Mouse (Mus musculus): Measurements from ENCODE around the gene 1110051M20Rik.

DNA sequence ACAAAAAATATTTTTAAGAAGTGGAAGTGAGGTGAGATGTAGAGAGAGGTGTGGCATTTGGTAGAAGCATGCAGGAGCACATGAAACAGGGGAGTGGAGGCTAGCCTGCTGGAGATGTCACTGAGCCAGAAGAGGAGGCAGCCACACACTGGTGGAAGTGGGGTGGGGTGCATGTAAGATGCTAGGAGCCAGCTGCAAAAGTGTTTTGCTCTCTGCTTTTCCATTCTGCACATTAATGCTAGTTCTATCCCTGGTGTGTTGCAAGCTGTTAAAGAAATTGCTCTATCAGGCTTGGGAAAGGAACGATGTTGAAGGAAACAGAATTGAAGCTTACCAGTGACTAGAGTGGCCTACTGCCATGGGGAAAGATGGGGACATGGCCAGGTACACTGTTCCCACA is 120.2 kb downstream of the 1110051M20Rik start:
- no peak for TF ChIP-seq CTCF (IDR thresholded peaks at IDR 0.05; ENCODE audit: borderline replicate concordance, control insufficient read depth, extremely low read depth, insufficient read depth, low read length, poor library complexity)
- TF ChIP-seq POLR2A (IDR thresholded peaks at IDR 0.05; ENCODE audit: control insufficient read depth, extremely low read depth, insufficient read depth, low read length, poor library complexity) = no peak
